Mouse (Mus musculus) lung, adult 2 months (tissue): ENCODE measurements around the gene Tenm1.

Experiments
- CTCF ChIP-seq: fragments of 200-500 bp; IDR thresholded peaks from 2 replicates; pipeline ENCODE4 v1.5.1; 2011; ENCODE audit warnings: mild to moderate bottlenecking, low read length, control low read depth; ENCODE audit not compliant: insufficient read depth
- POLR2A ChIP-seq: fragments of 200-500 bp; IDR thresholded peaks from 2 replicates; pipeline ENCODE4 v1.6.1; 2011; ENCODE audit warnings: low read depth, mild to moderate bottlenecking, control low read depth, low read length, borderline replicate concordance; ENCODE audit errors: extremely low read depth

DNA sequence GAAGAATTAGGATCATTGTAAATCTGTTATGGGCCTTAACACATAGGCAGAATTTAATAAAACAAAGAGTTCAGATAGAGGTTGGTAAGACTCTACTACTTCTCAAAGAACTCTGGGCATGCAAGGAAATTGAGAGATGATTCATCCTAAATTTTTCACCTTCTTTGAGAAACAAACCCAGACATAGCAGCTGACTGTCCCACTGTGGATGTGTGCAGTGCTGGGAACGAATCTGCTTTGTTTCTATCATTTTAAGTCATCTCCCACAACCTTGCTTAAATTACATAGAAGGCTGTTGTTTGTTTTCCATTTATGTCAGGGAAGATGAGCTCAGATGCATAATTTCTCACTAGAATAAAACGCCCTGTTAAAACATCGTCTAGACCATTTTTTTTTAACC is 31.0 kb downstream of the Tenm1 start:
- TF ChIP-seq POLR2A (no peak), CTCF (no peak)
